Mouse (Mus musculus): Measurements from ENCODE around the gene Rasgrf1.

DNA sequence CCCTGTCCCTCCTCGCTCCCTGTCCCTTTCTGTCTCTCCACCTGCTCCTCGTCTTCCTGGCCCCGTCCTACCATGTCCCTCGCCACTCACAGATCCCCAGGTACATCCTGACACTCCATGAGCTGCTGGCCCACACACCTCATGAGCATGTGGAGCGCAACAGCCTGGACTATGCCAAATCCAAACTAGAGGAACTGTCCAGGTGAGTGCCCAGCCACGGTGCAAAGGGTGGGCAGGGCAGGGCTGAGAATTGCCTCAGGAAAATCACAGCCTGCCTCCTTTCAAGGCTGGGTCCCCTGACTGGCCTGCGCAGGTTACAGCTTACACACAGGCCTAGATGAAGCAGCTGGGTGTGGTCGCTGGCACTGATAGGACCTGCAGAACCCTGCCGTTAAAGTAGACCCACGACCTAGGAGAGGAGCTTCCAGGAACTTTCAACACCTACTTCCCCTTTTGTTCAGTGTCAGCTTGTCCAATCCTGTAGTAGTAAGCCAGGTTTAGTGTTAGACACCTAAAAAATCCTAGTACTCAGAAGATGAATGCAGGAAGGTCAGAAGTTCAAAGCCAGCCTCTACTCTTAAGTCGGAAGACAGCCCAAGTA lies 61.3 kb downstream of the Rasgrf1 start:
- TF ChIP-seq ZNF384 (IDR thresholded peaks at IDR 0.05; ENCODE audit: low read depth, low read length) (no peak), CHD2 (IDR thresholded peaks at IDR 0.05; ENCODE audit: low read depth, low read length) (no peak), MAFK (IDR thresholded peaks at IDR 0.05; ENCODE audit: insufficient read depth, low read depth, low read length) (no peak), HCFC1 (IDR thresholded peaks at IDR 0.05; ENCODE audit: borderline replicate concordance, insufficient read depth, low read length) (no peak), ZC3H11A (IDR thresholded peaks at IDR 0.05; ENCODE audit: borderline replicate concordance, low read depth, low read length) (no peak)
